Mouse (Mus musculus): ENCODE measurements at regions not wholly inside any gene's neighbourhood (a gene's known extent, or its start where the extent isn't known, plus 50 kb on each side); places are given as distances from the start of the nearest gene placed in this dataset.

DNA sequence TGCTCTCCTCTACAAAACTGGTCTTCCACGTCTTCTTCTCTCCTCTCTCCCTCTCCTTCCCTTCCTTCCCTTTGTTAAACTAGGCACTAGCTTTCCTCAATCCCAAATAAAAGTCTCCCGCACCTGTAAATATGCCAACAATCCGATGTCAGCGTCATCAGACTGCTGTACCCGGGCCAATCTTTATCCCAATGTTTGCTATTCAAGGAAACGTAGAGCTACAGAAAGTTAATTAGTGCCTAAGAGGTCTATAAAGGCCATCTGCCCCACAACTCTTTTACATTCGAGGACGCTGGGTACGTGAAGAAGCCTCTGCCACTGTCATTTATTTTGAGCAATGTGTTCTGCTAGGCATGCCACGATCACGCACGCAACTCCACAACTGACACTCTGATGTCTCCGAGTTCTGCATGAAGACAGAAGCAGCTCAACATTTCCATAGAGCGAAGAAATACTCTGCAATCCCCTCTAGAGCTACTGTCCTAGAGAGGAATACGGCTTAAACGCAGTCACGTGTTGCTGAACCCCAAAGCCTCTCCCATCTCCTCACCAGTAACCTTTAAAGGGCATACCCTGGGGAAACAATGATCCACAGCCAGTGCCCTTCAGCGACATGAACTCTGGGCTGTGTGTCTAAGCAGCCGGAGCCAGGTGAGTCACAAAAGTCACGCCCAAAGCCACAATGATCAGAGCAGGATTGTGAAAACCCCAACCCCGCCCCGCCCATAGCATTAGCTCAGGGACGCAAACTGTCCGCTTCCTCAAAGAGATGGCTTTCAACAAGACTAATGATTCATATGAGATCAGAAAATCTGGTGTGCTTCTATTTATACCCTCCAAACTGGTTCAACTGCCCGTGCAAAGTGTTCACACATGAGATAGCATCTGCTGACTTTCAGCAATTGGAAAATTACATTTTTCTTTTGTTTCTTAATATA is 510.9 kb upstream of the Gm10131 start:
- TF ChIP-seq CTCF (IDR thresholded peaks at IDR 0.05; ENCODE audit: low read depth) (no peak), EP300 (optimal IDR thresholded peaks at IDR 0.05) (peak; percentile 20)

Data from stomach, postnatal 0 days (tissue).